Mouse (Mus musculus): ENCODE results near the gene Pfn2. TPM values are rescaled to one million over a fixed set of nuclear protein-coding genes. Genes with fewer than 3 reads are reported as not detected.
"Not testable (repeated sequence)": the region's sequence is repeated elsewhere in the genome, so short reads cannot be mapped to it uniquely, and the experiment has no call there.

Pfn2 gene
- polyA plus RNA-seq, 1 experiment = 2.5 TPM

DNA sequence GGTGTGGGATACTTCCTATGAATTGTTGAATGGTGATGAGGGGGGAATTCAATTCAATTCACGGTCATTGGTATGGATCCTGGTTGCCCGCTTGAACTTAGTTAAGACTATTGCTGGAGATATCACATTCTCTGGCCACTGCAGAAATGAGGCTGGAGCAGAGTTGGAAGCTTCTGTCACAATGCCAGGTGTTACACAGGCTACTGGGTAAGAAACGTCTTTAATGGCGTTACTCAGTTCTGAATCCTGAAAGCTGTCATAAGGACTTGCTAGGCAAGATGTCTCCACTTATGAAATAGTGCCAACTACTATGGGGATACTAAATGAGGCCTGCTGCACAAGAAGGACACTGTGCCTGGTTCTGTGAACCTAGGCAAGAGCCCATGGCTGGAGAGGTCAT is 11.0 kb downstream of the Pfn2 start:
- Histone ChIP-seq H3K36me3 (ENCODE audit: control insufficient read depth, insufficient read depth, low read length) (peaks cover 9% of the 10 kb centered on the region), H3K27ac (ENCODE audit: insufficient read depth, low read length) (no peak overlapping the region), H3K27me3 (ENCODE audit: control insufficient read depth, insufficient read depth, low read length) (no peaks in the 10 kb centered on the region), H3K4me3 (ENCODE audit: extremely low read depth, insufficient read depth, insufficient read length) (no peak overlapping the region), H3K4me1 (ENCODE audit: control insufficient read depth, insufficient read depth, insufficient read length) (no peaks in the 10 kb centered on the region)
- TF ChIP-seq CTCF (IDR thresholded peaks at IDR 0.05; ENCODE audit: extremely low read depth, insufficient read depth, insufficient read length, insufficient replicate concordance) (no peak), POLR2A (IDR thresholded peaks at IDR 0.05; ENCODE audit: low read depth, low read length) (no peak)
- 95% methylated on average over 4 of the region's 4 CpGs for WGBS
- no peak for DNase-seq (ENCODE audit: low read depth in 1 of 2, low spot score in 2 of 2)

DNA sequence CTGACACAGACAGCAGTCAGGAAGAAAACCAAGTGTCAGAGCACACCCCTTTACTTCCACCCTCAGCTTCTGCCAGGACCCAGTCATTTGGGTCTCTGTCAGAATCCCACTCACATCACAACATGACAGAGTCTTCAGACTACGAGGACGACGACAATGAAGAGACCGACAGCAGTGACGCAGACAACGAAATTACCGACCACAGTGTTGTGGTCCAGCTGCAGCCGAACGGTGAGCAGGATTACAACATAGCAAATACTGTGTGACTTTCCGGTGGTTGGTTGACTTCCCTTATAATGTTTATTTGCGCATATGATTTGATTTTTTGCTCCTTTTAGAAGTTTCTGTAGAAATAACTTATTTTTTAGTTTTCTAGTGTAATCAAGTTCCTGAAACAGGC is 14.3 kb downstream of the Pfn2 start:
- Histone ChIP-seq H3K36me3 (ENCODE audit: control insufficient read depth, insufficient read depth, low read length) (peaks cover 12% of the 10 kb centered on the region), H3K4me3 (ENCODE audit: extremely low read depth, insufficient read depth, insufficient read length) (no peak overlapping the region), H3K27me3 (ENCODE audit: control insufficient read depth, insufficient read depth, low read length) (no peaks in the 10 kb centered on the region), H3K27ac (ENCODE audit: insufficient read depth, low read length) (no peak overlapping the region), H3K4me1 (ENCODE audit: control insufficient read depth, insufficient read depth, insufficient read length) (no peaks in the 10 kb centered on the region)
- TF ChIP-seq CTCF (IDR thresholded peaks at IDR 0.05; ENCODE audit: extremely low read depth, insufficient read depth, insufficient read length, insufficient replicate concordance) = no peak
- TF ChIP-seq POLR2A (IDR thresholded peaks at IDR 0.05; ENCODE audit: low read depth, low read length) = no peak
- WGBS = 93% methylated on average over 11 of the region's 11 CpGs
- no peak for DNase-seq (ENCODE audit: low read depth in 1 of 2, low spot score in 2 of 2)

DNA sequence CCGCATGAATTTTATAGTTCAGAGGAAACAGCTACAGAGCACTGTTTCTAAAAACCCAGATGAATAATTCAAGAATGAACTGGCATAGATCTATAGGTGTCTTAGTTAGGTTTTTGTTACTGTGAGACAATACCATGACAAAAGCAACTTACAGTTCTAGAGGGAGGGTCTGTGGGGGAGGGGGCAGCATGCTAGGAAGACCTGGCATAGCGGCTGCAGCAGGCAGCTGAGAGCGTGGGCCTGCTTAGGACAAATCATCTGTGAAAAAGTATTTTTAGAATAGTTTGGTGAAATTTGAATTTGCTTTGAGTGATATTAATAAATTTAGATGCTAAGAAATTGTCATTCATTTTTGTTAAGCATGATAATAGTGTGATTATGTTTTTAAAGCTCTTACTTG is 22.0 kb downstream of the Pfn2 start:
- H3K27me3 ChIP-seq (ENCODE audit: control insufficient read depth, insufficient read depth, low read length) = no peaks in the 10 kb centered on the region
- H3K36me3 ChIP-seq (ENCODE audit: control insufficient read depth, insufficient read depth, low read length) = peaks cover 18% of the 10 kb centered on the region
- H3K4me3 ChIP-seq (ENCODE audit: extremely low read depth, insufficient read depth, insufficient read length) = no peak overlapping the region
- H3K4me1 ChIP-seq (ENCODE audit: control insufficient read depth, insufficient read depth, insufficient read length) = no peaks in the 10 kb centered on the region
- no peak for DNase-seq (ENCODE audit: low read depth in 1 of 2, low spot score in 2 of 2)
- no peak for TF ChIP-seq POLR2A (IDR thresholded peaks at IDR 0.05; ENCODE audit: low read depth, low read length)
- TF ChIP-seq CTCF (IDR thresholded peaks at IDR 0.05; ENCODE audit: extremely low read depth, insufficient read depth, insufficient read length, insufficient replicate concordance) = no peak
- 95% methylated on average over 3 of the region's 3 CpGs for WGBS
- no peak overlapping the region for H3K27ac ChIP-seq (ENCODE audit: insufficient read depth, low read length)

DNA sequence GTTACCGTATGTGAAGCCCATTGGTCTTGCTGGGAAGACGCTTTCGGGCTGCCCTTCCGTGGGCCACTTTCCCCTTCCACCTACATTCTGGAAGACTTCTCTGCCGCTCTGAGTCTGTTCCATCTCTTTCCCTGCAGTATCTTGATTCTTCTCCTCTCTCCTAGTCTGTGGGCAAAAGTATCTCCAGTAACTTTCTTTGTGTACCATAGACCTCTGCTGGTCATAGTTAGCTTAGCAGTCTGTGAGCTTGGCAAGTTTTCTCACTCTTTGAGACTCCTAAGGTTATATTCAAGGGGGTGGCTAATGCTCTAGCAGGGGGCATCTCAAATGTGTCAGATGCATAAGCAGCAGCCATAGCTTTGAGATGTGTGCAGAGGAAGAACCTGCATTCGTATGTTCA is 32.4 kb downstream of the Pfn2 start:
- H3K4me3 ChIP-seq (ENCODE audit: extremely low read depth, insufficient read depth, insufficient read length) = no peak overlapping the region
- no peak for DNase-seq (ENCODE audit: low read depth in 1 of 2, low spot score in 2 of 2)
- H3K27me3 ChIP-seq (ENCODE audit: control insufficient read depth, insufficient read depth, low read length) = no peaks in the 10 kb centered on the region
- H3K4me1 ChIP-seq (ENCODE audit: control insufficient read depth, insufficient read depth, insufficient read length) = no peaks in the 10 kb centered on the region
- TF ChIP-seq CTCF (IDR thresholded peaks at IDR 0.05; ENCODE audit: extremely low read depth, insufficient read depth, insufficient read length, insufficient replicate concordance) (no peak), POLR2A (IDR thresholded peaks at IDR 0.05; ENCODE audit: low read depth, low read length) (no peak)
- no peak overlapping the region for H3K27ac ChIP-seq (ENCODE audit: insufficient read depth, low read length)
- no peaks in the 10 kb centered on the region for H3K36me3 ChIP-seq (ENCODE audit: control insufficient read depth, insufficient read depth, low read length)
- 96% methylated on average over 6 of the region's 6 CpGs for WGBS

DNA sequence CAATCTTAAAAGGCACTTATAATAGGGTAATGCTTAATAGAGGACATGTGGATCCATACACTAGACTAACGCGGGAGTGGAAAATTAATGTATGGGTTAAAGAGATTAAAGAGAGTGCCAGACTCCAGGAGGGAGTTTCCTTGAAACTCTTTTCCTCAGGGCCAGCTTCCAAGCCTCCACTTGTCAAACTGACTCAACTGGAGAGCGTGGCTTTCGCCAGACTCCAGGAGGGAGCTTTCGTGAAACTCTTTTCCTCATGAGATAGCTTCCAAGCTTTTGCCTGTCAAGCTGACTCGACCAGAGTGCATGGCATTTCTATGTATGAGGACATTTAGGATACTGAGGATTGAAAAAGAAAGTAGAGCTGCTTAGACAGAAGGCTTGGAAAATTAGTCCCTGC is 52.8 kb downstream of the Pfn2 start:
- not testable (repeated sequence) for H3K27ac ChIP-seq (ENCODE audit: insufficient read depth, low read length)
- 89% methylated on average over 6 of the region's 6 CpGs for WGBS

More for the DNA sequence above, 52.8 kb downstream of the Pfn2 start:
- not testable (repeated sequence) for H3K27me3 ChIP-seq (ENCODE audit: control insufficient read depth, insufficient read depth, low read length); H3K4me1 ChIP-seq (ENCODE audit: control insufficient read depth, insufficient read depth, insufficient read length); DNase-seq (ENCODE audit: low read depth in 1 of 2, low spot score in 2 of 2); H3K36me3 ChIP-seq (ENCODE audit: control insufficient read depth, insufficient read depth, low read length); H3K4me3 ChIP-seq (ENCODE audit: extremely low read depth, insufficient read depth, insufficient read length)

Other genes with a start within 250 kb of the Pfn2 start
- gene Commd2, start 196.4 kb downstream of the Pfn2 start, polyA plus RNA-seq (2012; rRNA removed) = 10.4 and 11.5 TPM in 2 replicates
- gene Ankub1, start 155.3 kb downstream of the Pfn2 start, polyA plus RNA-seq (2012; rRNA removed) = not detected in 2 replicates
- 20.7 and 28.1 TPM in 2 replicates for gene Rnf13, start 112.0 kb downstream of the Pfn2 start, polyA plus RNA-seq (2012; rRNA removed)

Data from spleen, adult 2 months (tissue).